In the genomic region with DNA sequence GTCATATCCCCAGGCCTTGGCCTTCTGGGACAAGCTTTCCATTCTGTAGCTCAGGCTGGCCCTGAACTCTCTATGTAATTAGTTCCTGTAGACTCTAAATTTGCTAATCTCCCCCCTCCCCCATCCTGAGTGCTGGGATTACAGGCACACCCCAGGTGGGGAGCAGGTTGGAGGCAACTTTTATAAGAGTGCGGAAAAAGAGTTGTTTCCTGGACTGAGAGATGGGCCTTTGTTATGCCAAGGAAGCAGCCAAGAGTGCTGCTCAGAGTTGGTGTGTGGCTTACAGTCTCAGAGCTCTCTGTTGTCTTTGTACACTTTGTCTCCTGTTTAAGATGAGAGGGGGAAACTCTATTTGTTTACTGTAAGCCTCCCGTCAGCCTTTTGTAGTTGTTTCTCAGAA, we compare ENCODE assay signal across 18 mouse cellular contexts. TPM values are rescaled to one million over a fixed set of nuclear protein-coding genes. Genes with fewer than 3 reads are reported as not detected.
"Had no signal": no experiment of that assay in that cellular context is flagged by ENCODE, and none has a peak within 500 bp of the region (broad histone marks: within the 10 kb centered on the region; RNA-seq: fewer than 3 reads in every experiment).

No protein-coding gene starts in this region.

- H3K4me1 ChIP-seq: lung, embryonic 15.5 days; midbrain, embryonic 10.5 days; midbrain, embryonic 12.5 days; neural tube, embryonic 13.5 days; neural tube, embryonic 15.5 days; stomach, embryonic 15.5 days had no signal

- H3K36me3 ChIP-seq: lung, embryonic 15.5 days; midbrain, embryonic 10.5 days; midbrain, embryonic 12.5 days; neural tube, embryonic 13.5 days; neural tube, embryonic 15.5 days; stomach, embryonic 15.5 days had no signal

- H3K27ac ChIP-seq: lung, embryonic 15.5 days; midbrain, embryonic 10.5 days; midbrain, embryonic 12.5 days; neural tube, embryonic 13.5 days; neural tube, embryonic 15.5 days; stomach, embryonic 15.5 days; stomach, postnatal 0 days had no signal

- DNase-seq: liver, postnatal 0 days; lung, adult 2 months; lung, postnatal 10 days; lung, postnatal 4 days; midbrain, embryonic 14.5 days; right cerebral cortex, postnatal 14 days; thymus, adult 2 months; thymus, postnatal 25 days; thymus, postnatal 4 days had no signal

- H3K4me3 ChIP-seq: lung, embryonic 15.5 days; midbrain, embryonic 10.5 days; midbrain, embryonic 12.5 days; myocyte; neural tube, embryonic 13.5 days; neural tube, embryonic 15.5 days; stomach, embryonic 15.5 days had no signal

- ATAC-seq: liver, postnatal 0 days; midbrain, embryonic 16.5 days had no signal

- H3K9ac ChIP-seq: liver, postnatal 0 days; lung, embryonic 15.5 days; midbrain, embryonic 12.5 days; neural tube, embryonic 13.5 days; neural tube, embryonic 15.5 days; stomach, embryonic 15.5 days had no signal

- H3K4me2 ChIP-seq: lung, embryonic 15.5 days; midbrain, embryonic 12.5 days; neural tube, embryonic 13.5 days; neural tube, embryonic 15.5 days; stomach, embryonic 15.5 days had no signal

- H3K9me3 ChIP-seq: lung, embryonic 15.5 days; midbrain, embryonic 10.5 days; midbrain, embryonic 12.5 days; neural tube, embryonic 13.5 days; neural tube, embryonic 15.5 days; stomach, embryonic 15.5 days had no signal

- H3K27me3 ChIP-seq: lung, embryonic 15.5 days; midbrain, embryonic 12.5 days; neural tube, embryonic 13.5 days; neural tube, embryonic 15.5 days; stomach, embryonic 15.5 days had no signal

RNA-seq across cellular contexts. Expression of a gene that starts 52.2 kb away (rescaled TPM):
- polyA plus RNA-seq: myocyte had no signal
